Mouse (Mus musculus) myocyte (in vitro differentiated cells): ENCODE results near the gene Chuk. TPM values are rescaled to one million over a fixed set of nuclear protein-coding genes. Genes with fewer than 3 reads are reported as not detected.

Source experiments
- H3K27me3 ChIP-seq: one replicate; pipeline ENCODE4 v1.6.1; 2011; ENCODE audit not compliant: control insufficient read depth, insufficient read depth, insufficient read length
- H3K36me3 ChIP-seq: one replicate; pipeline ENCODE4 v1.6.1; 2011; ENCODE audit not compliant: control insufficient read depth, insufficient read depth
- H3K4me2 ChIP-seq: one replicate; pipeline ENCODE4 v1.6.1; 2011; ENCODE audit warnings: low read depth, control low read depth
- H3K4me3 ChIP-seq: one replicate; pipeline ENCODE4 v1.5.1; 2011; ENCODE audit warnings: mild to moderate bottlenecking, control low read depth, moderate library complexity
- H3K79me2 ChIP-seq: one replicate; pipeline ENCODE4 v1.6.1; 2011; ENCODE audit not compliant: control insufficient read depth, insufficient read depth
- H3ac ChIP-seq: one replicate; pipeline ENCODE4 v1.6.1; 2011; ENCODE audit not compliant: control insufficient read depth, insufficient read length
- CEBPB ChIP-seq: IDR thresholded peaks from 2 replicates; pipeline ENCODE4 v1.6.1; 2011; ENCODE audit warnings: mild to moderate bottlenecking, moderate library complexity; ENCODE audit not compliant: poor library complexity, insufficient read depth, severe bottlenecking
- E2F4 ChIP-seq: IDR thresholded peaks from one replicate; pipeline ENCODE4 v1.6.1; 2011; ENCODE audit warnings: mild to moderate bottlenecking, control low read depth, moderate library complexity; ENCODE audit not compliant: insufficient read depth
- MAX ChIP-seq: IDR thresholded peaks from one replicate; pipeline ENCODE4 v1.6.1; 2011; ENCODE audit warnings: low read depth, mild to moderate bottlenecking, control low read depth
- MYOD1 ChIP-seq, 3 experiments: IDR thresholded peaks; one replicate each; pipeline ENCODE4 v1.6.1; 2011; ENCODE audit warnings: control low read depth in 2 of 3, low read depth in 2 of 3, mild to moderate bottlenecking in 2 of 3, moderate library complexity in 1 of 3; ENCODE audit not compliant: insufficient read length in 2 of 3, control insufficient read depth in 1 of 3
- MYOG ChIP-seq, 3 experiments: IDR thresholded peaks; one replicate each; pipeline ENCODE4 v1.6.1; 2011; ENCODE audit warnings: control low read depth in 2 of 3, low read depth in 2 of 3, mild to moderate bottlenecking in 2 of 3; ENCODE audit not compliant: insufficient read length in 2 of 3, control insufficient read depth in 1 of 3, insufficient read depth in 1 of 3
- POLR2A ChIP-seq: IDR thresholded peaks from one replicate; pipeline ENCODE4 v1.6.1; 2011; ENCODE audit warnings: low read depth, mild to moderate bottlenecking, control low read depth, moderate library complexity; ENCODE audit not compliant: insufficient read length
- POLR2AphosphoS2 ChIP-seq: IDR thresholded peaks from one replicate; pipeline ENCODE4 v1.6.1; 2011; ENCODE audit warnings: low read depth, control low read depth; ENCODE audit not compliant: insufficient read length
- REST ChIP-seq: IDR thresholded peaks from one replicate; pipeline ENCODE4 v1.6.1; 2011; ENCODE audit warnings: mild to moderate bottlenecking, control low read depth, moderate library complexity; ENCODE audit not compliant: insufficient read depth, insufficient read length
- SRF ChIP-seq: IDR thresholded peaks from one replicate; pipeline ENCODE4 v1.6.1; 2011; ENCODE audit warnings: low read depth; ENCODE audit not compliant: control insufficient read depth, insufficient read length
- TCF12 ChIP-seq: IDR thresholded peaks from one replicate; pipeline ENCODE4 v1.6.1; 2011; ENCODE audit warnings: mild to moderate bottlenecking, control low read depth; ENCODE audit not compliant: poor library complexity, insufficient read depth, severe bottlenecking
- TCF3 ChIP-seq: IDR thresholded peaks from one replicate; pipeline ENCODE4 v1.6.1; 2011; ENCODE audit warnings: low read depth, control low read depth; ENCODE audit not compliant: insufficient read length
- USF1 ChIP-seq: IDR thresholded peaks from one replicate; pipeline ENCODE4 v1.6.1; 2011; ENCODE audit warnings: low read depth, mild to moderate bottlenecking, control low read depth, moderate library complexity
- polyA plus RNA-seq: library from polyadenylated mRNA; unstranded; fragments of >200 nt; fragmentation: generic; extraction: Trizol; gene quantifications from one replicate; pipeline ENCODE4 v1.2.1, GENCODE M21; 2012; ENCODE audit warnings: missing spikeins

Gene Chuk
- polyA plus RNA-seq, 1 experiment: 12.2 TPM

DNA sequence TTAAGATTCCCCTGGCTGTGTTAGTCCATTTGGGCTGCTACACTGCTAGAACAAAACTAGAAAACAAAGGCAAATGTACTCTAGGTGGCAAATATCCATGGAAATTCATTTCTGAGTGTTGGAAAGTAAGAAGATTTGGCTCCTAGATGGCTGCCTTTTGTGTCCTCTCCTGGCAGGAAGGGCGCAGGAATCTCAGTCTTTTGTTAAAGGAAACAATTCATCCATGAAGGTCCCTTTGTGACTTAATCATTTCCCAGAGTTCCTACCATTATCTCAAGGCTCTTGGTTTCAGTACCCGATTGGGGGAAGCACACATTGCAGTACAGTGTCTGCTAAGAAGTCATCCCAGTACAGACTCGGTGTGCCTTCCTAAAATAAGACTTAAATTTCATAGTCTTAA is 21.0 kb downstream of the Chuk start:
- no peak for TF ChIP-seq TCF3
- TF ChIP-seq POLR2AphosphoS2: no peak
- no peak for TF ChIP-seq POLR2A
- TF ChIP-seq MYOG (IDR thresholded peaks at IDR 0.05; ENCODE audit: control insufficient read depth in 1 of 3, insufficient read depth in 1 of 3, insufficient read length in 2 of 3, low read depth in 2 of 3): no peak
- no peak for TF ChIP-seq MYOD1 (IDR thresholded peaks at IDR 0.05; ENCODE audit: control insufficient read depth in 1 of 3, insufficient read length in 2 of 3, low read depth in 2 of 3)
- TF ChIP-seq E2F4: no peak
- no peak for TF ChIP-seq USF1
- no peak for TF ChIP-seq CEBPB
- no peak for TF ChIP-seq SRF
- TF ChIP-seq TCF12: no peak
- no peak for TF ChIP-seq MAX
- TF ChIP-seq REST: no peak
- Histone ChIP-seq H3K79me2 (no peaks in the 10 kb centered on the region), H3K27me3 (no peaks in the 10 kb centered on the region), H3ac (no peak overlapping the region), H3K4me2 (no peak overlapping the region), H3K4me3 (no peak overlapping the region), H3K36me3 (peaks cover 66% of the 10 kb centered on the region)

DNA sequence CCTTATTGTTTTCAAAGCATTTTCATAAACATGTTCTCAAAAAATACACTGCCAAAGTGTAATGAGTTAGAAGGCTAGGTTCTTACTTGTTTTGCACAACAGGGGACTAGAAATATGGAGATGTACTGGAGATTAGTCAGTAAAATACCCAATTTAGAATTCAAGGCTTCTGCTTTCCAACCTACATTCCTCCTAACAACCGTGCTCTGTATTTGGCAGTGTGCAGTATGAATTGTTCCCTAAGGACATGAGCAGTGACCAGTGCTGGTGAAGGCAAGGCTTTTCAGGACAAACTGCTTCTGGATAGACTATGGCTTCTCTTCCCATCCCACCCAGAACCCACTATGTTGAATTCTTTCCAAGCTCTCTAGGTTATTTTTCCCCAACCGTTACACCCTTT is 26.4 kb downstream of the Chuk start:
- H3K4me3 ChIP-seq: no peak overlapping the region
- no peak overlapping the region for H3K4me2 ChIP-seq
- peaks cover 52% of the 10 kb centered on the region for H3K36me3 ChIP-seq
- H3K79me2 ChIP-seq: no peaks in the 10 kb centered on the region
- TF ChIP-seq USF1: no peak
- no peak for TF ChIP-seq REST
- TF ChIP-seq MYOG (IDR thresholded peaks at IDR 0.05; ENCODE audit: control insufficient read depth in 1 of 3, insufficient read depth in 1 of 3, insufficient read length in 2 of 3, low read depth in 2 of 3): no peak
- no peak for TF ChIP-seq SRF
- no peak for TF ChIP-seq CEBPB
- H3ac ChIP-seq: no peak overlapping the region
- no peaks in the 10 kb centered on the region for H3K27me3 ChIP-seq

- H3ac ChIP-seq: no peak overlapping the region
Measured at GRCm38 (mm10) chr19:44080023-44080422, 27.3 kb downstream of the Chuk start.

DNA sequence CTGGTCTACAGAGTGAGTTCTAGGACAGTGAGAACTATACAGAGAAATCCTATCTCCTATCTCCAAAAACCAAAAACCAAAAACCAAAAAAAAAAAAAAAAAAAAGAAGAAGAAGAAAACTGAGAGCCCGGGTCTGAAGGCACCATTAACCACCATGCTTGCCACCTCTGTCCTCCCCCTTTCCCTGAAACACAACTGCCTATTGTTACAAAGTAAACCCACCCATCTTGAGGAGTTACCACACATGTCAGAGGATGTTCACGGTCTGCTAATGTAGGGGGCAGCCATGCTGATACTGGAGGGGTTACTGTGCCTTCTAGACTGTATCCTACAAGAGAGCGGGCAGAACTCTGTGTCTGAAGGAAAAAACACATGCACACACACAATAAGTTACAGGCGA is 30.3 kb downstream of the Chuk start:
- Histone ChIP-seq H3K27me3 (no peaks in the 10 kb centered on the region), H3K4me3 (no peak overlapping the region), H3K36me3 (peaks cover 61% of the 10 kb centered on the region), H3K4me2 (no peak overlapping the region), H3K79me2 (no peaks in the 10 kb centered on the region), H3ac (no peak overlapping the region)
- TF ChIP-seq TCF12 (no peak), SRF (no peak), POLR2A (no peak), E2F4 (no peak), USF1 (no peak), MYOG (IDR thresholded peaks at IDR 0.05; ENCODE audit: control insufficient read depth in 1 of 3, insufficient read depth in 1 of 3, insufficient read length in 2 of 3, low read depth in 2 of 3) (no peak), TCF3 (no peak), POLR2AphosphoS2 (no peak), MAX (no peak), REST (no peak), MYOD1 (IDR thresholded peaks at IDR 0.05; ENCODE audit: control insufficient read depth in 1 of 3, insufficient read length in 2 of 3, low read depth in 2 of 3) (no peak), CEBPB (no peak)

More at GRCm38 (mm10) chr19:44080023-44080422, 27.3 kb downstream of the Chuk start:
- Histone ChIP-seq H3K4me3 (no peak overlapping the region), H3K79me2 (no peaks in the 10 kb centered on the region), H3K27me3 (no peaks in the 10 kb centered on the region), H3K36me3 (peaks cover 56% of the 10 kb centered on the region), H3K4me2 (no peak overlapping the region)
- TF ChIP-seq POLR2A: no peak
- no peak for TF ChIP-seq MYOG (IDR thresholded peaks at IDR 0.05; ENCODE audit: control insufficient read depth in 1 of 3, insufficient read depth in 1 of 3, insufficient read length in 2 of 3, low read depth in 2 of 3)
- TF ChIP-seq CEBPB: no peak
- no peak for TF ChIP-seq TCF3
- TF ChIP-seq USF1: no peak
- no peak for TF ChIP-seq TCF12
- no peak for TF ChIP-seq REST
- TF ChIP-seq MYOD1 (IDR thresholded peaks at IDR 0.05; ENCODE audit: control insufficient read depth in 1 of 3, insufficient read length in 2 of 3, low read depth in 2 of 3): no peak
- no peak for TF ChIP-seq POLR2AphosphoS2
- no peak for TF ChIP-seq SRF
- TF ChIP-seq E2F4: no peak
- no peak for TF ChIP-seq MAX

DNA sequence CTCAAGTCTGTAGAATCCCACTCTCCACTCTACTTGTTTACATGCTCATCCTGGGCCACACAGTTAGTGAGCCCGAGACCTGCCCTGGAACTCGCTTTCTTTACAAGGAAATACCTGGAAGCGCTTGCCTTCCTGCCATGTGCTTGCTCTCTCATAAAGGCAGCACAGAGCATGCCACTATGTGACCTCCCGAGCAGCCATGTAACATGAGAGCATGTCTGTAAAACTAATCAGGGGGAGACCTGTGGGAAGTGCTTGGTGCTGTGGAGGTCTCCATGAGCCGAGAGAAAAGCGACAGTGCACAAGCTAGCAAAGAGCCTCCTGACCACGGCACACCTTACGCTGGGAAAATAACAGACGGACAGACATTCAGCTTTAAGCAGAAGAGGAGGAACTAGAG is 30.8 kb downstream of the Chuk start:
- no peaks in the 10 kb centered on the region for H3K79me2 ChIP-seq
- no peaks in the 10 kb centered on the region for H3K27me3 ChIP-seq
- TF ChIP-seq MYOG (IDR thresholded peaks at IDR 0.05; ENCODE audit: control insufficient read depth in 1 of 3, insufficient read depth in 1 of 3, insufficient read length in 2 of 3, low read depth in 2 of 3) (no peak), CEBPB (no peak), TCF3 (no peak), REST (no peak), MYOD1 (IDR thresholded peaks at IDR 0.05; ENCODE audit: control insufficient read depth in 1 of 3, insufficient read length in 2 of 3, low read depth in 2 of 3) (no peak), POLR2A (no peak), TCF12 (no peak), USF1 (no peak), MAX (no peak)
- H3K36me3 ChIP-seq: peaks cover 57% of the 10 kb centered on the region
- no peak overlapping the region for H3K4me3 ChIP-seq
- no peak overlapping the region for H3K4me2 ChIP-seq
- H3ac ChIP-seq: no peak overlapping the region
